Comparison of ENCODE assay signal across 8 mouse cellular contexts in the genomic region with DNA sequence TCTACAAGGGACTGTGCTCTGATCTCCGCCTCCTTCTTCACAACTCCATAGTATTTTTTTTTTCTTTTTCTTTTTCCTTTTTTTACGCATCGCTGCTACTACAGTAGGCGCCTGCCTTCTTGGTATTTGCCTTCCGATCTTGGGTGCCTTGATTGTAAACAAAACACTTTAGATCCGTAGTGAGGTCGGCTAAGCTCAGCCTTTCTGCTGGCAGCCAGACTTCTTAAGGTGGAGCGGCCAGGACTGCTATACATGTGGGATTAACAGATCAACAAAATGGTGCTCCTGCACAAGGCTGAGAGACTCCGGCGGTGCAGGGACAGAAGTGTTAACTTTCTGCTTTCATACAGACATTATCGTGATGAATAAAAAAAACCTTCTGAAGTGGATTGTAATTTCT. TPM values are rescaled to one million over a fixed set of nuclear protein-coding genes. Genes with fewer than 3 reads are reported as not detected.
A peak's percentile ranks its signal among the peaks of the same experiment; 100 is the strongest.
DNase-seq lines count a peak whose midpoint lies in the region; ATAC-seq and TF ChIP-seq lines count a peak whose summit lies in the region.

No protein-coding gene starts in this region.

- peak overlapping the region; percentile 88 for H3K4me2 ChIP-seq in liver, postnatal 0 days (ENCODE audit: low read depth, low read length)
- H3K4me2 ChIP-seq in neural tube, embryonic 14.5 days (ENCODE audit: low read depth, low read length), result peak overlapping the region; percentile 51

- no peaks in the 10 kb centered on the region; the same call in 1 of the 2 replicates for H3K36me3 ChIP-seq in ES-E14 (ENCODE audit: control insufficient read depth, insufficient read depth, low read length, poor library complexity, severe bottlenecking)
- H3K36me3 ChIP-seq in heart, embryonic 10.5 days, result no peaks in the 10 kb centered on the region
- no peaks in the 10 kb centered on the region for H3K36me3 ChIP-seq in liver, postnatal 0 days (replicated peaks; ENCODE audit: insufficient read depth, low read length)
- H3K36me3 ChIP-seq in neural tube, embryonic 14.5 days (ENCODE audit: control insufficient read depth, insufficient read depth, low read length), result no peaks in the 10 kb centered on the region

- no peak overlapping the region for H3K27ac ChIP-seq in ES-E14 (ENCODE audit: insufficient read depth, low read depth, low read length, poor library complexity, severe bottlenecking)
- H3K27ac ChIP-seq in heart, embryonic 10.5 days, result peak overlapping the region; percentile 81
- H3K27ac ChIP-seq in liver, postnatal 0 days (ENCODE audit: low read depth), result 0 out of 2 replicates have a peak overlapping the region, but pooled peaks have one; percentile 13
- H3K27ac ChIP-seq in neural tube, embryonic 14.5 days (ENCODE audit: low read depth, low read length), result no peak overlapping the region

- WGBS in heart, embryonic 10.5 days, result 2% methylated on average over 11 of the region's 11 CpGs
- WGBS in liver, postnatal 0 days (ENCODE audit: insufficient replicate concordance), result 7% methylated on average over 11 of the region's 11 CpGs
- 3% methylated on average over 11 of the region's 11 CpGs for WGBS in neural tube, embryonic 14.5 days

- DNase-seq in 3T3-L1 (ENCODE audit: low read depth, low spot score), result peak; percentile 57
- DNase-seq in ES-E14 (ENCODE audit: low read depth, low spot score), result no peak
- DNase-seq in embryo, embryonic 10.5 days (ENCODE audit: low spot score), result peak; percentile 79
- DNase-seq in heart, embryonic 10.5 days (ENCODE audit: low spot score), result peak; percentile 84
- DNase-seq in kidney, adult 9 months, result peak; percentile 81
- DNase-seq in liver, postnatal 0 days, result peak; percentile 29
- peak; percentile 69 for DNase-seq in thymus, postnatal 4 days

- no peak overlapping the region for H3K9ac ChIP-seq in ES-E14 (ENCODE audit: insufficient read depth, low read depth, low read length, poor library complexity, severe bottlenecking)
- peak overlapping the region; percentile 62 for H3K9ac ChIP-seq in liver, postnatal 0 days (replicated peaks)
- H3K9ac ChIP-seq in neural tube, embryonic 14.5 days (replicated peaks; ENCODE audit: low read depth, low read length), result no peak overlapping the region

- peaks cover 4 to 7% of the 10 kb centered on the region in 2 experiments; a peak in 2 of 4 replicates for H3K4me1 ChIP-seq in ES-E14 (ENCODE audit: control insufficient read depth in 2 of 2, insufficient read depth in 2 of 2, low read length in 2 of 2, poor library complexity in 1 of 2)
- peaks cover 15% of the 10 kb centered on the region for H3K4me1 ChIP-seq in heart, embryonic 10.5 days
- H3K4me1 ChIP-seq in liver, postnatal 0 days (ENCODE audit: insufficient read depth), result peaks cover 30% of the 10 kb centered on the region
- peaks cover 13% of the 10 kb centered on the region for H3K4me1 ChIP-seq in neural tube, embryonic 14.5 days (ENCODE audit: control insufficient read depth, insufficient read depth, low read length)

- H3K9me3 ChIP-seq in ES-E14 (ENCODE audit: control insufficient read depth, insufficient read depth, low read depth, low read length), result no peaks in the 10 kb centered on the region
- no peaks in the 10 kb centered on the region for H3K9me3 ChIP-seq in heart, embryonic 10.5 days
- H3K9me3 ChIP-seq in liver, postnatal 0 days (ENCODE audit: low read length), result no peaks in the 10 kb centered on the region
- H3K9me3 ChIP-seq in neural tube, embryonic 14.5 days (ENCODE audit: control insufficient read depth, low read length), result no peaks in the 10 kb centered on the region

- peak overlapping the region; percentile 43 to 45 for H3K4me3 ChIP-seq in ES-E14 (ENCODE audit: insufficient read depth in 1 of 2, low read depth in 1 of 2, low read length in 2 of 2, poor library complexity in 1 of 2, severe bottlenecking in 1 of 2)
- peak overlapping the region; percentile 66 for H3K4me3 ChIP-seq in heart, embryonic 10.5 days
- peak overlapping the region; percentile 47 for H3K4me3 ChIP-seq in liver, postnatal 0 days (ENCODE audit: low read depth, low read length)
- H3K4me3 ChIP-seq in neural tube, embryonic 14.5 days (ENCODE audit: low read depth, low read length), result peak overlapping the region; percentile 30

- no peak for ATAC-seq in liver, postnatal 0 days
- no peak for ATAC-seq in neural tube, embryonic 14.5 days (ENCODE audit: low read depth)

- in situ Hi-C loops in ES-E14 (cut with MboI; ENCODE audit: low sequenced_read_pairs in 2 of 2, unreplicated experiment in 2 of 2), result no loop called here

- TF ChIP-seq EP300 in liver, postnatal 0 days (IDR thresholded peaks at IDR 0.05; ENCODE audit: low read depth), result no peak

- TF ChIP-seq CTCF in liver, postnatal 0 days (IDR thresholded peaks at IDR 0.05; ENCODE audit: low read depth), result no peak

- H3K27me3 ChIP-seq in heart, embryonic 10.5 days (ENCODE audit: insufficient read depth, poor library complexity, severe bottlenecking), result no peaks in the 10 kb centered on the region
- no peaks in the 10 kb centered on the region for H3K27me3 ChIP-seq in liver, postnatal 0 days (ENCODE audit: insufficient read depth, low read length)
- no peaks in the 10 kb centered on the region for H3K27me3 ChIP-seq in neural tube, embryonic 14.5 days (ENCODE audit: control insufficient read depth, insufficient read depth, low read length)

TF ChIP-seq in ES-E14, 5 proteins besides CTCF, POLR2A, EP300 and RAD21:
- TF ChIP-seq MAFK (IDR thresholded peaks at IDR 0.05; ENCODE audit: insufficient read depth, low read depth, low read length) (no peak), CHD2 (IDR thresholded peaks at IDR 0.05; ENCODE audit: low read depth, low read length) (no peak), ZC3H11A (IDR thresholded peaks at IDR 0.05; ENCODE audit: borderline replicate concordance, low read depth, low read length) (no peak), HCFC1 (IDR thresholded peaks at IDR 0.05; ENCODE audit: borderline replicate concordance, insufficient read depth, low read length) (no peak), ZNF384 (IDR thresholded peaks at IDR 0.05; ENCODE audit: low read depth, low read length) (no peak)

RNA-seq across cellular contexts. Expression of a gene that starts 3.1 kb away (rescaled TPM):
- total RNA-seq in ES-E14 (2012; rRNA removed), result 10.7 and 15.4 TPM in 2 replicates
- polyA plus RNA-seq in heart, embryonic 10.5 days (2016; fragmentation: Nextera tagmentation; extraction: Ambion mirVana), result 11.0 and 12.0 TPM in 2 replicates
- polyA plus RNA-seq in liver, postnatal 0 days (2015; fragmentation: Nextera tagmentation; extraction: Ambion mirVana), result 10.9 and 14.1 TPM in 2 replicates
- 16.7 and 17.5 TPM in 2 replicates for polyA plus RNA-seq in neural tube, embryonic 14.5 days (2014; fragmentation: Nextera tagmentation; extraction: Ambion mirVana)

RNA-seq across cellular contexts. Expression of a gene that starts 18.7 kb away (rescaled TPM):
- 34.7 and 36.3 TPM in 2 replicates for total RNA-seq in ES-E14 (2012; rRNA removed)
- 9.0 and 11.8 TPM in 2 replicates for polyA plus RNA-seq in heart, embryonic 10.5 days (2016; fragmentation: Nextera tagmentation; extraction: Ambion mirVana)
- 4.6 and 4.8 TPM in 2 replicates for polyA plus RNA-seq in liver, postnatal 0 days (2015; fragmentation: Nextera tagmentation; extraction: Ambion mirVana)
- 35.9 and 37.3 TPM in 2 replicates for polyA plus RNA-seq in neural tube, embryonic 14.5 days (2014; fragmentation: Nextera tagmentation; extraction: Ambion mirVana)

Comparison
In these comparisons a context has a peak if more than half of its experiments do, and no peak if none do; other contexts are left out.
1. H3K27ac ChIP-seq: peak in heart, embryonic 10.5 days (single experiment) and liver, postnatal 0 days (single experiment); none in ES-E14 (single experiment) and neural tube, embryonic 14.5 days (single experiment).
2. Peak in every context shown above with its lines, with median percentiles within 50 percentile points of each other: H3K4me3 ChIP-seq.